Mouse (Mus musculus): ENCODE results near the gene Fbxw15. TPM values are rescaled to one million over a fixed set of nuclear protein-coding genes. Genes with fewer than 3 reads are reported as not detected.

Gene Fbxw15
- not detected for polyA plus RNA-seq (2017; shearing (Covaris generic))

GRCm38 (mm10) chr9:109568162-109568561 lies at the start of gene Fbxw15:
Gene Fbxw15 (minus strand): TSS chr9:109568262.

Other genes starting within 250 kb of the Fbxw15 start
- gene Fbxw28, start 228.6 kb downstream of the Fbxw15 start, polyA plus RNA-seq (2017; shearing (Covaris generic)), result under 1 TPM in 1 of 2 experiments, not detected in 1; 0.16 TPM
- under 1 TPM in 1 of 2 experiments, not detected in 1; 0.14 TPM for gene Fbxw22, start 164.0 kb downstream of the Fbxw15 start, polyA plus RNA-seq (2017; shearing (Covaris generic))
- under 1 TPM in 1 of 2 experiments, not detected in 1; 0.10 TPM for gene Fbxw16, start 119.1 kb downstream of the Fbxw15 start, polyA plus RNA-seq (2017; shearing (Covaris generic))
- gene Fbxw19, start 72.4 kb downstream of the Fbxw15 start, polyA plus RNA-seq (2017; shearing (Covaris generic)), result not detected
- not detected for gene Fbxw24, start 57.8 kb upstream of the Fbxw15 start, polyA plus RNA-seq (2017; shearing (Covaris generic))
- not detected for gene Fbxw25, start 96.4 kb upstream of the Fbxw15 start, polyA plus RNA-seq (2017; shearing (Covaris generic))
- not detected for gene Fbxw18, start 134.4 kb upstream of the Fbxw15 start, polyA plus RNA-seq (2017; shearing (Covaris generic))
- gene Fbxw26, start 177.8 kb upstream of the Fbxw15 start, polyA plus RNA-seq (2017; shearing (Covaris generic)), result not detected
- gene Fbxw27, start 222.4 kb upstream of the Fbxw15 start, polyA plus RNA-seq (2017; shearing (Covaris generic)), result not detected
- gene Spink8, start 244.0 kb upstream of the Fbxw15 start, polyA plus RNA-seq (2017; shearing (Covaris generic)), result not detected